Mouse (Mus musculus): ENCODE results near the gene Mrps36.

DNA sequence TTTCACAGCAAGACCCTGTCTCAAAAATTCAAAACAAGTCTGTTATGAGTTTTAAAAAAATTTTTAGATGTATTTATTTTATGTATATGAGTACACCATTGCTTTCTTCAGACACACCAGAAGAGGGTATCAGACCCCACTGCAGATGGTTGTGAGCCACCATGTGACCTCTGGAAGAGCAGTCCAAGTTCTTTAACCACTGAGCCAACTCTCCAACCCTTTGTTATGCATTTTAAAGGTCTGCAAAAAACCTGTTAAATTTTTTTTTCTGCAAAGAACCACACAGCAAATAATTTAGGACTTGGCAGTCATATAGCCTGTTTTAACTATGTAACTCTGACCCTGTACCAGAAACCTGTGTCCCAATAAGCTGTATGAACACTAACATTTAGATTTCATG lies 30.2 kb upstream of the Mrps36 start:
- TF ChIP-seq CTCF (IDR thresholded peaks at IDR 0.05; ENCODE audit: insufficient read depth, low read length), result no peak
- TF ChIP-seq POLR2A (IDR thresholded peaks at IDR 0.05; ENCODE audit: borderline replicate concordance, extremely low read depth, low read depth, low read length), result no peak
